Comparison of ENCODE assay signal across 8 mouse cellular contexts in the genomic region with DNA sequence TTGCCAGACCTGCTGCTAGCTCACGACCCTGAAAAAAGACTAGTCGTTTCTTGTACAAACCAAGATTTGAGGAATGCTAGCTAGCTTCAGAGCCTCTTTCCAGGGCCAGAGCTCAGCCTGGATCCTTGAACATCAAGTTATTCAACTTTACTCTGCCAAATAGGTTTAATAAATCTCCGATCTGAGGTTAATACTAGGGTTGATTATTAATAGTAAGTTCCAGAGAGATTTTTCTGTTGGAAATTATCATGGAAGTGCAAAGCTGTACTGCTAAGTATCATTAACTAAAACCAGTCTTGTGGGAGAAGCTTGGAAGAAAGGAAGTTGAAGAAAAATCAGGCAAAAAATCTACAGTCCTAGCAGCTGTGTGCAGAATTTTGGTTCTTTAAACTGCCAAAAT. TPM values are rescaled to one million over a fixed set of nuclear protein-coding genes. Genes with fewer than 3 reads are reported as not detected.
DNase-seq lines count a peak whose midpoint lies in the region; ATAC-seq and TF ChIP-seq lines count a peak whose summit lies in the region.

No protein-coding gene starts in this region.

- H3K4me3 ChIP-seq in cortical plate, adult 2 months (ENCODE audit: insufficient read depth, low read length): peak overlapping the region; percentile 67; the same call in 1 of the 2 replicates
- peak overlapping the region; percentile 77 for H3K4me3 ChIP-seq in hindbrain, embryonic 16.5 days (ENCODE audit: low read length)
- peak overlapping the region; percentile 66 for H3K4me3 ChIP-seq in midbrain, embryonic 14.5 days (replicated peaks; ENCODE audit: low read depth, low read length)

- no peaks in the 10 kb centered on the region for H3K27me3 ChIP-seq in hindbrain, embryonic 16.5 days (replicated peaks; ENCODE audit: control insufficient read depth, insufficient read depth, low read length)
- no peaks in the 10 kb centered on the region for H3K27me3 ChIP-seq in midbrain, embryonic 14.5 days (ENCODE audit: control insufficient read depth, insufficient read depth, low read length)

- TF ChIP-seq POLR2A in cortical plate, adult 2 months (IDR thresholded peaks at IDR 0.05; ENCODE audit: extremely low read depth, insufficient read depth, low read length): no peak

- 26% methylated on average over 3 of the region's 3 CpGs for WGBS in hindbrain, embryonic 16.5 days
- 21% methylated on average over 3 of the region's 3 CpGs for WGBS in midbrain, embryonic 14.5 days

- H3K4me2 ChIP-seq in hindbrain, embryonic 16.5 days (ENCODE audit: low read length): peak overlapping the region; percentile 90
- peak overlapping the region; percentile 71 for H3K4me2 ChIP-seq in midbrain, embryonic 14.5 days (ENCODE audit: low read length)

- H3K36me3 ChIP-seq in hindbrain, embryonic 16.5 days (ENCODE audit: control insufficient read depth, insufficient read depth, low read length): no peaks in the 10 kb centered on the region
- no peaks in the 10 kb centered on the region for H3K36me3 ChIP-seq in midbrain, embryonic 14.5 days (ENCODE audit: control insufficient read depth, insufficient read depth, low read length)

- ATAC-seq in hindbrain, embryonic 16.5 days: no peak
- no peak for ATAC-seq in midbrain, embryonic 14.5 days (ENCODE audit: low FRiP score, low TSS enrichment)

- H3K9ac ChIP-seq in hindbrain, embryonic 16.5 days (ENCODE audit: low read depth, low read length): peak overlapping the region; percentile 92
- H3K9ac ChIP-seq in midbrain, embryonic 14.5 days (replicated peaks; ENCODE audit: low read length): peak overlapping the region; percentile 84

- peaks cover 2% of the 10 kb centered on the region; the same call in 1 of the 2 replicates for H3K4me1 ChIP-seq in cortical plate, adult 2 months (ENCODE audit: control insufficient read depth, insufficient read depth, low read length)
- H3K4me1 ChIP-seq in hindbrain, embryonic 16.5 days (ENCODE audit: control insufficient read depth, insufficient read depth, low read depth, low read length): peaks cover 9% of the 10 kb centered on the region
- peaks cover 10% of the 10 kb centered on the region for H3K4me1 ChIP-seq in midbrain, embryonic 14.5 days (ENCODE audit: control insufficient read depth, insufficient read depth, low read length)

- TF ChIP-seq CTCF in cortical plate, adult 2 months (IDR thresholded peaks at IDR 0.05; ENCODE audit: extremely low read depth, insufficient read depth, low read length): no peak

- peak; percentile 40 to 49 for DNase-seq in kidney, adult 8-10 months
- no peak for DNase-seq in kidney, adult 18-20 months
- DNase-seq in midbrain, embryonic 14.5 days: no peak
- no peak for DNase-seq in right cerebral cortex, postnatal 36 days (ENCODE audit: low spot score in 2 of 2)
- no peak for DNase-seq in adrenal gland, adult 8-10 months
- DNase-seq in urinary bladder, postnatal 10 days (ENCODE audit: low spot score): no peak

- H3K27ac ChIP-seq in cortical plate, adult 2 months (ENCODE audit: insufficient read depth, low read length): no peak overlapping the region
- H3K27ac ChIP-seq in hindbrain, embryonic 16.5 days (ENCODE audit: low read depth, low read length): peak overlapping the region; percentile 59; the same call in 1 of the 2 replicates
- H3K27ac ChIP-seq in midbrain, embryonic 14.5 days (replicated peaks; ENCODE audit: low read depth, low read length): peak overlapping the region; percentile 96; the same call in 1 of the 2 replicates

- no peaks in the 10 kb centered on the region for H3K9me3 ChIP-seq in hindbrain, embryonic 16.5 days (ENCODE audit: control insufficient read depth, low read length)
- H3K9me3 ChIP-seq in midbrain, embryonic 14.5 days (ENCODE audit: control insufficient read depth, low read length): no peaks in the 10 kb centered on the region

RNA-seq across cellular contexts. Expression of a gene that starts 1.2 kb away (rescaled TPM):
- polyA plus RNA-seq in cortical plate, adult 2 months (2012; rRNA removed): 338 and 350 TPM in 2 replicates
- polyA plus RNA-seq in hindbrain, embryonic 16.5 days (2015; fragmentation: Nextera tagmentation; extraction: Ambion mirVana): 132 and 159 TPM in 2 replicates
- polyA plus RNA-seq in midbrain, embryonic 14.5 days (2014; fragmentation: Nextera tagmentation; extraction: Ambion mirVana): 67.5 and 87.9 TPM in 2 replicates
- 10 to 100 TPM; 53.7 to 93.7 (median 73.7) TPM for total RNA-seq in adrenal gland, adult 8-10 months (2022)

Comparison
In these comparisons a context has a peak if more than half of its experiments do, and no peak if none do; other contexts are left out.
1. DNase-seq: peak in kidney, adult 8-10 months (2 of 2); none in kidney, adult 18-20 months (single experiment), midbrain, embryonic 14.5 days (single experiment), right cerebral cortex, postnatal 36 days (0 of 2), adrenal gland, adult 8-10 months (single experiment) and urinary bladder, postnatal 10 days (single experiment).
2. Peak in every context shown above with its lines, with median percentiles within 50 percentile points of each other: H3K4me3 ChIP-seq.